Mouse (Mus musculus): ENCODE data around the gene Mapk1.
A peak's percentile ranks its signal among the peaks of the same experiment; 100 is the strongest.
"Not testable (repeated sequence)": the region's sequence is repeated elsewhere in the genome, so short reads cannot be mapped to it uniquely, and the experiment has no call there.

Mapk1 gene

GRCm38 (mm10) chr16:16983131-16983533 lies at the start of gene Mapk1:
TSS of gene Mapk1 (plus strand) at chr16:16983382.
- peak; percentile 95 for DNase-seq (ENCODE audit: low spot score)

GRCm38 (mm10) chr16:16939543-16939942 lies 43.6 kb upstream of the Mapk1 start:
- DNase-seq (ENCODE audit: low spot score) = no peak

- no peak for DNase-seq (ENCODE audit: low spot score)
Observed at GRCm38 (mm10) chr16:16941078-16941477, 42.1 kb upstream of the Mapk1 start.

- DNase-seq (ENCODE audit: low spot score) = no peak
Observed at GRCm38 (mm10) chr16:16958575-16958974, 24.6 kb upstream of the Mapk1 start.

GRCm38 (mm10) chr16:16959907-16960306 lies 23.3 kb upstream of the Mapk1 start:
- no peak for DNase-seq (ENCODE audit: low spot score)

GRCm38 (mm10) chr16:16965149-16965548 lies 18.0 kb upstream of the Mapk1 start:
- no peak for DNase-seq (ENCODE audit: low spot score)

GRCm38 (mm10) chr16:16966290-16966689 lies 16.9 kb upstream of the Mapk1 start:
- DNase-seq (ENCODE audit: low spot score) = no peak

GRCm38 (mm10) chr16:16978061-16978460 lies 5.1 kb upstream of the Mapk1 start:
- DNase-seq (ENCODE audit: low spot score) = no peak

GRCm38 (mm10) chr16:16978765-16979164 lies 4.4 kb upstream of the Mapk1 start:
- DNase-seq (ENCODE audit: low spot score) = no peak

GRCm38 (mm10) chr16:16982636-16983035 lies 546 bp upstream of the Mapk1 start:
- DNase-seq (ENCODE audit: low spot score) = no peak

GRCm38 (mm10) chr16:16983534-16984422 lies 596 bp downstream of the Mapk1 start:
- DNase-seq (ENCODE audit: low spot score) = peak; percentile 25

- DNase-seq (ENCODE audit: low spot score) = no peak
Observed at GRCm38 (mm10) chr16:16984423-16984941, 1.3 kb downstream of the Mapk1 start.

- no peak for DNase-seq (ENCODE audit: low spot score)
Observed at GRCm38 (mm10) chr16:16987248-16987647, 4.1 kb downstream of the Mapk1 start.

GRCm38 (mm10) chr16:16988842-16989241 lies 5.7 kb downstream of the Mapk1 start:
- no peak for DNase-seq (ENCODE audit: low spot score)

GRCm38 (mm10) chr16:16990021-16990420 lies 6.8 kb downstream of the Mapk1 start:
- DNase-seq (ENCODE audit: low spot score) = no peak

- DNase-seq (ENCODE audit: low spot score) = no peak
Observed at GRCm38 (mm10) chr16:16994426-16995052, 11.4 kb downstream of the Mapk1 start.

- not testable (repeated sequence) for DNase-seq (ENCODE audit: low spot score)
Observed at GRCm38 (mm10) chr16:16996121-16996729, 13.0 kb downstream of the Mapk1 start.

GRCm38 (mm10) chr16:17001109-17001508 lies 17.9 kb downstream of the Mapk1 start:
- no peak for DNase-seq (ENCODE audit: low spot score)

- DNase-seq (ENCODE audit: low spot score) = no peak
Observed at GRCm38 (mm10) chr16:17007070-17007469, 23.9 kb downstream of the Mapk1 start.

- DNase-seq (ENCODE audit: low spot score) = no peak
Observed at GRCm38 (mm10) chr16:17010036-17010435, 26.9 kb downstream of the Mapk1 start.

GRCm38 (mm10) chr16:17012583-17012982 lies 29.4 kb downstream of the Mapk1 start:
- DNase-seq (ENCODE audit: low spot score) = no peak

GRCm38 (mm10) chr16:17015111-17015852 lies 32.1 kb downstream of the Mapk1 start:
- DNase-seq (ENCODE audit: low spot score) = peak; percentile 30
